Mouse (Mus musculus): ENCODE data around the gene Alms1.
A peak's percentile ranks its signal among the peaks of the same experiment; 100 is the strongest.
"Not testable (repeated sequence)": the region's sequence is repeated elsewhere in the genome, so short reads cannot be mapped to it uniquely, and the experiment has no call there.

Gene Alms1

GRCm38 (mm10) chr6:85587396-85588143 is at the start of gene Alms1:
Gene Alms1 (plus strand): TSS chr6:85587531.
- DNase-seq (ENCODE audit: low read depth, low spot score), result peak; percentile 82

GRCm38 (mm10) chr6:85543351-85544175 is 43.8 kb upstream of the Alms1 start:
- no peak for DNase-seq (ENCODE audit: low read depth, low spot score)

GRCm38 (mm10) chr6:85544251-85544881 is 43.0 kb upstream of the Alms1 start:
- DNase-seq (ENCODE audit: low read depth, low spot score), result no peak

GRCm38 (mm10) chr6:85547642-85548041 is 39.7 kb upstream of the Alms1 start:
- DNase-seq (ENCODE audit: low read depth, low spot score), result no peak

GRCm38 (mm10) chr6:85562374-85562773 is 25.0 kb upstream of the Alms1 start:
- no peak for DNase-seq (ENCODE audit: low read depth, low spot score)

GRCm38 (mm10) chr6:85572816-85573215 is 14.5 kb upstream of the Alms1 start:
- DNase-seq (ENCODE audit: low read depth, low spot score), result no peak

GRCm38 (mm10) chr6:85581688-85582087 is 5.6 kb upstream of the Alms1 start:
- DNase-seq (ENCODE audit: low read depth, low spot score), result no peak

- DNase-seq (ENCODE audit: low read depth, low spot score), result no peak
Observed at GRCm38 (mm10) chr6:85584612-85585011, 2.7 kb upstream of the Alms1 start.

- DNase-seq (ENCODE audit: low read depth, low spot score), result no peak
Observed at GRCm38 (mm10) chr6:85586805-85587367, 445 bp upstream of the Alms1 start.

- DNase-seq (ENCODE audit: low read depth, low spot score), result no peak
Observed at GRCm38 (mm10) chr6:85588164-85588563, 833 bp downstream of the Alms1 start.

GRCm38 (mm10) chr6:85588568-85588967 is 1.2 kb downstream of the Alms1 start:
- DNase-seq (ENCODE audit: low read depth, low spot score), result no peak

- DNase-seq (ENCODE audit: low read depth, low spot score), result no peak
Observed at GRCm38 (mm10) chr6:85590116-85590515, 2.8 kb downstream of the Alms1 start.

- DNase-seq (ENCODE audit: low read depth, low spot score), result no peak
Observed at GRCm38 (mm10) chr6:85599310-85599709, 12.0 kb downstream of the Alms1 start.

GRCm38 (mm10) chr6:85610511-85610910 is 23.2 kb downstream of the Alms1 start:
- no peak for DNase-seq (ENCODE audit: low read depth, low spot score)

GRCm38 (mm10) chr6:85620826-85621225 is 33.5 kb downstream of the Alms1 start:
- no peak for DNase-seq (ENCODE audit: low read depth, low spot score)

GRCm38 (mm10) chr6:85621600-85621999 is 34.3 kb downstream of the Alms1 start:
- DNase-seq (ENCODE audit: low read depth, low spot score), result no peak

GRCm38 (mm10) chr6:85624511-85624910 is 37.2 kb downstream of the Alms1 start:
- DNase-seq (ENCODE audit: low read depth, low spot score), result no peak

GRCm38 (mm10) chr6:85633165-85633564 is 45.8 kb downstream of the Alms1 start:
- no peak for DNase-seq (ENCODE audit: low read depth, low spot score)

- DNase-seq (ENCODE audit: low read depth, low spot score), result no peak
Observed at GRCm38 (mm10) chr6:85653244-85653643, 65.9 kb downstream of the Alms1 start.

- DNase-seq (ENCODE audit: low read depth, low spot score), result peak; percentile 56
Observed at GRCm38 (mm10) chr6:85701943-85702342, 114.6 kb downstream of the Alms1 start.

GRCm38 (mm10) chr6:85709206-85709605 is 121.9 kb downstream of the Alms1 start:
- not testable (repeated sequence) for DNase-seq (ENCODE audit: low read depth, low spot score)

- DNase-seq (ENCODE audit: low read depth, low spot score), result not testable (repeated sequence)
Observed at GRCm38 (mm10) chr6:85709607-85710006, 122.3 kb downstream of the Alms1 start.
